Comparison of ENCODE assay signal across 23 mouse cellular contexts in the genomic region with DNA sequence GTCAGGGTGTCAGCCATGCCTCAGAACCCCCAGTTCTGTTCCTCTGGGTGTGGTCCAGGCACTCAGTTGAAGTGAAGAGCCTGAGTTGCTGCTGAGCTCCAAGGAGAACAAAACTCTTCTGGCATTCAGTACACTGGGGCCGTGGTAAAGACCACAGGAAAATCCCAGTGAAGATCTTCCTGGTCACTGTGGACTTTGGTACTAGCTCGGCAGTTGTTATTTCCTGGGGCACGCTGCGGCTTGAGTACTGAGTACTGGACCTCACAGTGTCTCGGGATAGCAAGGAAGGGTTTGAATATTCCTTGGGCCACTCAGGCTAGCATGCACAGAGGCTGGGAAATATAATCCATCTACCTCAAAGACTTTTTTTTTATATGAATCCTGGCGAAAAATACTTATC.
"Had no signal": no experiment of that assay in that cellular context is flagged by ENCODE, and none has a peak within 500 bp of the region (broad histone marks: within the 10 kb centered on the region; RNA-seq: fewer than 3 reads in every experiment).

No protein-coding gene starts in this region.

- H3K4me3 ChIP-seq: embryonic facial prominence, embryonic 10.5 days; embryonic facial prominence, embryonic 12.5 days; embryonic facial prominence, embryonic 13.5 days; embryonic facial prominence, embryonic 15.5 days; erythroblast, embryonic 14.5 days; forebrain, embryonic 10.5 days; forebrain, embryonic 12.5 days; forebrain, embryonic 13.5 days; forebrain, embryonic 15.5 days; gastrocnemius, adult 2 months; heart, adult 2 months had no signal

- H3K36me3 ChIP-seq: embryonic facial prominence, embryonic 10.5 days; embryonic facial prominence, embryonic 12.5 days; embryonic facial prominence, embryonic 13.5 days; embryonic facial prominence, embryonic 15.5 days; forebrain, embryonic 10.5 days; forebrain, embryonic 12.5 days; forebrain, embryonic 15.5 days had no signal

- H3K4me2 ChIP-seq: embryonic facial prominence, embryonic 12.5 days; embryonic facial prominence, embryonic 13.5 days; embryonic facial prominence, embryonic 15.5 days; forebrain, embryonic 12.5 days; forebrain, embryonic 13.5 days; forebrain, embryonic 15.5 days had no signal

- H3K9ac ChIP-seq: embryonic facial prominence, embryonic 12.5 days; embryonic facial prominence, embryonic 13.5 days; embryonic facial prominence, embryonic 15.5 days; forebrain, embryonic 12.5 days; forebrain, embryonic 13.5 days; forebrain, embryonic 15.5 days; forebrain, postnatal 0 days had no signal

- H3K4me1 ChIP-seq: embryonic facial prominence, embryonic 10.5 days; embryonic facial prominence, embryonic 12.5 days; embryonic facial prominence, embryonic 13.5 days; embryonic facial prominence, embryonic 15.5 days; forebrain, embryonic 10.5 days; forebrain, embryonic 12.5 days; forebrain, embryonic 13.5 days had no signal

- DNase-seq: cerebellum, adult 18-20 months; cerebellum, adult 8-10 months; cerebellum, postnatal 10 days; cerebellum, postnatal 14 days; cerebellum, postnatal 25 days; cerebellum, postnatal 36 days; embryo, embryonic 11 days; forebrain, postnatal 0 days; gastrocnemius, adult 2 months; gastrocnemius, postnatal 10 days; gastrocnemius, postnatal 14 days; gastrocnemius, postnatal 36 days; heart, adult 18-20 months had no signal

- H3K27me3 ChIP-seq: forebrain, embryonic 13.5 days; forebrain, embryonic 15.5 days had no signal

- H3K27ac ChIP-seq: embryonic facial prominence, embryonic 10.5 days; embryonic facial prominence, embryonic 12.5 days; embryonic facial prominence, embryonic 13.5 days; embryonic facial prominence, embryonic 15.5 days; forebrain, embryonic 10.5 days; forebrain, embryonic 12.5 days; forebrain, embryonic 13.5 days; forebrain, embryonic 15.5 days; gastrocnemius, adult 2 months; heart, adult 2 months had no signal

- H3K9me3 ChIP-seq: embryonic facial prominence, embryonic 10.5 days; embryonic facial prominence, embryonic 12.5 days; embryonic facial prominence, embryonic 13.5 days; embryonic facial prominence, embryonic 15.5 days; forebrain, embryonic 10.5 days; forebrain, embryonic 12.5 days; forebrain, embryonic 13.5 days; forebrain, embryonic 15.5 days had no signal
